Mouse (Mus musculus) kidney, postnatal 0 days (tissue): ENCODE data around the gene Gon7. TPM values are rescaled to one million over a fixed set of nuclear protein-coding genes. Genes with fewer than 3 reads are reported as not detected.

Experiments used
- ATAC-seq: fragments of 200-750 bp; cut with Nextera tagmentation; replicated peaks from 2 replicates; pipeline ENCODE4 v1.8.0; 2017; ENCODE audit warnings: low read depth, moderate number of reproducible peaks, moderate TSS enrichment, moderate library complexity; ENCODE audit not compliant: low FRiP score
- DNase-seq: peaks from one replicate; pipeline ENCODE4 v3.0.0-alpha.2; 2016; ENCODE audit warnings: low spot score
- H3K27ac ChIP-seq: fragments of 300-500 bp; sonication (generic); 2 replicates; pipeline ENCODE4 v1.5.1; 2014; ENCODE audit warnings: mild to moderate bottlenecking
- H3K27me3 ChIP-seq: fragments of 300-500 bp; sonication (generic); 2 replicates; pipeline ENCODE4 v1.6.1; 2014; ENCODE audit warnings: low read length, mixed read lengths; ENCODE audit not compliant: insufficient read depth
- H3K36me3 ChIP-seq: fragments of 300-500 bp; sonication (generic); 2 replicates; pipeline ENCODE4 v1.6.1; 2014; ENCODE audit warnings: low read length, mixed read lengths; ENCODE audit not compliant: insufficient read depth
- H3K4me1 ChIP-seq: fragments of 300-500 bp; sonication (generic); replicated peaks from 2 replicates; pipeline ENCODE4 v1.6.1; 2014; ENCODE audit warnings: antibody characterized with exemption, low read length, mixed read lengths; ENCODE audit not compliant: insufficient read depth
- H3K4me2 ChIP-seq: fragments of 300-500 bp; sonication (generic); 2 replicates; pipeline ENCODE4 v1.6.1; 2014; ENCODE audit warnings: mild to moderate bottlenecking, low read length, moderate library complexity, mixed read lengths
- H3K4me3 ChIP-seq: fragments of 300-500 bp; sonication (generic); replicated peaks from 2 replicates; pipeline ENCODE4 v1.5.1; 2014; ENCODE audit warnings: low read depth, low read length
- H3K9ac ChIP-seq: fragments of 300-500 bp; sonication (generic); 2 replicates; pipeline ENCODE4 v1.6.1; 2014; ENCODE audit warnings: low read depth, low read length
- H3K9me3 ChIP-seq: fragments of 300-500 bp; sonication (generic); replicated peaks from 2 replicates; pipeline ENCODE4 v1.6.1; 2016; ENCODE audit warnings: low read length, inconsistent platforms, mixed read lengths
- CTCF ChIP-seq: IDR thresholded peaks from 2 replicates; pipeline ENCODE4 v1.5.1; 2016; ENCODE audit warnings: antibody characterized with exemption, low read depth, mild to moderate bottlenecking, moderate library complexity
- WGBS: fragments of 180-500 bp; shearing (Covaris S2); extraction: QIAGEN DNeasy Blood & Tissue Kit; methylation state at CpG from one replicate; pipeline ENCODE4 v1.1.7; 2014; 5-methylcytosine and 5-hydroxymethylcytosine counted together
- polyA plus RNA-seq: library from polyadenylated mRNA; unstranded; fragments of >200 nt; fragmentation: Nextera tagmentation; extraction: Ambion mirVana; gene quantifications from 2 replicates; pipeline ENCODE4 v1.2.1, GENCODE M21; 2015

The Gon7 gene
- polyA plus RNA-seq, 1 experiment from 2014 or later = 22.2 TPM

GRCm38 (mm10) chr12:102761668-102762067 is 4.1 kb upstream of the Gon7 start:
- no peak overlapping the region for H3K4me3 ChIP-seq
- no peaks in the 10 kb centered on the region for H3K27me3 ChIP-seq
- H3K36me3 ChIP-seq = peaks cover 14% of the 10 kb centered on the region
- H3K9ac ChIP-seq = no peak overlapping the region
- no peak for ATAC-seq
- TF ChIP-seq CTCF = no peak
- H3K4me1 ChIP-seq = peaks cover 8% of the 10 kb centered on the region
- no peak for DNase-seq
- H3K9me3 ChIP-seq = no peaks in the 10 kb centered on the region
- WGBS = 78% methylated on average over 3 of the region's 3 CpGs
- no peak overlapping the region for H3K27ac ChIP-seq
- no peak overlapping the region for H3K4me2 ChIP-seq

- ATAC-seq = no peak
- Histone ChIP-seq H3K27me3 (no peaks in the 10 kb centered on the region), H3K36me3 (0 out of 2 replicates have a peak, but pooled peaks cover 3% of the 10 kb centered on the region), H3K9ac (peak overlapping the region; percentile 63), H3K27ac (peak overlapping the region; percentile 82; the same call in 1 of the 2 replicates), H3K4me3 (peak overlapping the region; percentile 78), H3K9me3 (no peaks in the 10 kb centered on the region), H3K4me2 (peak overlapping the region; percentile 81), H3K4me1 (peaks cover 11% of the 10 kb centered on the region)
- TF ChIP-seq CTCF = no peak
- WGBS = 3% methylated on average over 5 of the region's 5 CpGs
- no peak for DNase-seq
These were observed 1.3 kb upstream of the Gon7 start for GRCm38 (mm10) chr12:102758936-102759335.

- peak; percentile 24 for DNase-seq
- Histone ChIP-seq H3K4me3 (peak within 1 kb of the TSS; percentile 78), H3K36me3 (no peaks in the 10 kb centered on the region), H3K27me3 (no peaks in the 10 kb centered on the region), H3K27ac (peak within 1 kb of the TSS; percentile 89), H3K9ac (peak within 1 kb of the TSS; percentile 71), H3K9me3 (no peaks in the 10 kb centered on the region), H3K4me1 (peaks cover 11% of the 10 kb centered on the region), H3K4me2 (peak within 1 kb of the TSS; percentile 81)
- ATAC-seq = no peak
- 0% methylated on average over 10 of the region's 10 CpGs for WGBS
- TF ChIP-seq CTCF = no peak
These were observed 777 bp upstream of the Gon7 start, which contains the start of gene Gm20604 for GRCm38 (mm10) chr12:102758403-102758756. Gene Gm20604, minus strand, starts transcription at chr12:102758672.

GRCm38 (mm10) chr12:102757055-102757688 is 431 bp downstream of the Gon7 start:
- ATAC-seq = peak; percentile 84; the same call in 1 of the 2 replicates
- TF ChIP-seq CTCF = no peak

GRCm38 (mm10) chr12:102756304-102756703 is 1.3 kb downstream of the Gon7 start:
- TF ChIP-seq CTCF = peak; percentile 65
- WGBS = 81% methylated on average over 7 of the region's 7 CpGs
- H3K9ac ChIP-seq = no peak overlapping the region

More at GRCm38 (mm10) chr12:102757055-102757688, 431 bp downstream of the Gon7 start:
- under 1% methylated on average over 46 of the region's 46 CpGs for WGBS
- Histone ChIP-seq H3K9ac (peak overlapping the region; percentile 71), H3K9me3 (no peaks in the 10 kb centered on the region), H3K27me3 (no peaks in the 10 kb centered on the region), H3K27ac (peak overlapping the region; percentile 89), H3K4me3 (peak overlapping the region; percentile 78), H3K4me2 (peak overlapping the region; percentile 72), H3K4me1 (peaks cover 11% of the 10 kb centered on the region), H3K36me3 (no peaks in the 10 kb centered on the region)
- no peak for DNase-seq

GRCm38 (mm10) chr12:102748256-102748655 is 9.3 kb downstream of the Gon7 start:
- Histone ChIP-seq H3K4me1 (no peaks in the 10 kb centered on the region), H3K9ac (no peak overlapping the region), H3K27ac (no peak overlapping the region), H3K9me3 (no peaks in the 10 kb centered on the region), H3K27me3 (no peaks in the 10 kb centered on the region), H3K36me3 (no peaks in the 10 kb centered on the region), H3K4me2 (no peak overlapping the region), H3K4me3 (no peak overlapping the region)
- WGBS = 85% methylated on average over 3 of the region's 3 CpGs
- TF ChIP-seq CTCF = no peak
- DNase-seq (no peak), ATAC-seq (no peak)

More at GRCm38 (mm10) chr12:102756304-102756703, 1.3 kb downstream of the Gon7 start:
- peak overlapping the region; percentile 72 for H3K4me2 ChIP-seq
- peaks cover 11% of the 10 kb centered on the region for H3K4me1 ChIP-seq
- no peaks in the 10 kb centered on the region for H3K36me3 ChIP-seq
- H3K4me3 ChIP-seq = peak overlapping the region; percentile 78; the same call in 1 of the 2 replicates
- H3K27ac ChIP-seq = no peak overlapping the region
- no peak for ATAC-seq
- H3K27me3 ChIP-seq = no peaks in the 10 kb centered on the region
- peak; percentile 28 for DNase-seq
- no peaks in the 10 kb centered on the region for H3K9me3 ChIP-seq

GRCm38 (mm10) chr12:102744839-102745238 is 12.8 kb downstream of the Gon7 start:
- peaks cover 6% of the 10 kb centered on the region; the same call in 1 of the 2 replicates for H3K4me1 ChIP-seq
- no peak for ATAC-seq

More at GRCm38 (mm10) chr12:102744839-102745238, 12.8 kb downstream of the Gon7 start:
- no peaks in the 10 kb centered on the region for H3K9me3 ChIP-seq
- H3K9ac ChIP-seq = no peak overlapping the region
- no peak overlapping the region for H3K27ac ChIP-seq
- WGBS = 61% methylated on average over 6 of the region's 6 CpGs
- no peak overlapping the region for H3K4me3 ChIP-seq
- DNase-seq = no peak
- H3K4me2 ChIP-seq = peak overlapping the region; percentile 69; the same call in 1 of the 2 replicates
- H3K36me3 ChIP-seq = no peaks in the 10 kb centered on the region
- peak; percentile 8; the same call in 1 of the 2 replicates for TF ChIP-seq CTCF
- no peaks in the 10 kb centered on the region for H3K27me3 ChIP-seq
